Mouse (Mus musculus): ENCODE results near the gene Trim44. TPM values are rescaled to one million over a fixed set of nuclear protein-coding genes. Genes with fewer than 3 reads are reported as not detected.

The Trim44 gene
- polyA plus RNA-seq, 1 experiment: 0.30 TPM

DNA sequence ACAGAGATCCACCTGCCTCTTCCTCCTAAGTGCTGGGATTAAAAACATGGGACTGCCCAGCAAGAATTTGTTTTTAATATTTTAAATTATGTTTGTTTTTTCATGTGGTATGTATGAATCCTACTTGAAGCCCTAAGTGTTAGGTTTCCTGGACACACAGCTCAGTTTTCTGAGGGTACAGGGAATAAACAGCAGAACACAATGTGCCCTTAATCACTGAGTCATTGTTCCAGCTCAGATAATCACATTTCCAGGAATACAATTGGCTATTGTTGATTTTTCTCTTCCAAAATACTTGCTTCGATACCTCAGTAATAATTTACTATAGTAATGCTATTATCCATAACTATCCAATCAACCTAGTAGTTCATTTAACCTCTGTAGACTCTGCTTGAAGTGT, 115.6 kb downstream of the Trim44 start:
- no peaks in the 10 kb centered on the region for H3K4me1 ChIP-seq (ENCODE audit: control insufficient read depth)
- TF ChIP-seq GATA1 (IDR thresholded peaks at IDR 0.05; ENCODE audit: low read length) (no peak), TAL1 (IDR thresholded peaks at IDR 0.05; ENCODE audit: low read length) (no peak)

DNA sequence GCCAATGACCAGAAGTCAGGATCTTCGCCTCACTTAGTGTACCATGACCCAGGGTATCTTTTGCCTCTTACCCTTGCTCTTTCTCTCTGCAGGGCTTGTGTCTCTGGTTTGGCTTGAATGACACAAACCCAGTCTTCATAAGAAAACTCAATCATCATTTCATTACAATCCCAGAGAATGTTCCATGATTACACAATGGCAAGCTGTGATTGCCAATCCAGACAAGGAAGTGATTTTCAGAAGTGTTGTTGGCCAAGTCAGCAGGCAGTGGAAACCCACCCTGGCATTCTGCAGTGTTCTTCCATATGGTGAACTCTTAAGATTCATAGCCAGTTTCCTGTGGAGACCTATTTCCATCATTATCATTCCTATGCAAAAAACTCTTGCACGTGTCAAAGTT, 116.1 kb downstream of the Trim44 start:
- no peaks in the 10 kb centered on the region for H3K27me3 ChIP-seq (ENCODE audit: control insufficient read depth)
- TF ChIP-seq TAL1 (IDR thresholded peaks at IDR 0.05; ENCODE audit: low read length) (no peak), GATA1 (IDR thresholded peaks at IDR 0.05; ENCODE audit: low read length) (no peak)
- no peak overlapping the region for H3K4me3 ChIP-seq (replicated peaks)
- no peaks in the 10 kb centered on the region for H3K9me3 ChIP-seq (ENCODE audit: control insufficient read depth, low read length)
- no peaks in the 10 kb centered on the region for H3K36me3 ChIP-seq (ENCODE audit: control insufficient read depth)
- no peaks in the 10 kb centered on the region for H3K4me1 ChIP-seq (ENCODE audit: control insufficient read depth)

More for the DNA sequence above, 115.6 kb downstream of the Trim44 start:
- no peak overlapping the region for H3K4me3 ChIP-seq (replicated peaks)
- H3K9me3 ChIP-seq (ENCODE audit: control insufficient read depth, low read length): no peaks in the 10 kb centered on the region
- H3K36me3 ChIP-seq (ENCODE audit: control insufficient read depth): no peaks in the 10 kb centered on the region
- H3K27me3 ChIP-seq (ENCODE audit: control insufficient read depth): no peaks in the 10 kb centered on the region

DNA sequence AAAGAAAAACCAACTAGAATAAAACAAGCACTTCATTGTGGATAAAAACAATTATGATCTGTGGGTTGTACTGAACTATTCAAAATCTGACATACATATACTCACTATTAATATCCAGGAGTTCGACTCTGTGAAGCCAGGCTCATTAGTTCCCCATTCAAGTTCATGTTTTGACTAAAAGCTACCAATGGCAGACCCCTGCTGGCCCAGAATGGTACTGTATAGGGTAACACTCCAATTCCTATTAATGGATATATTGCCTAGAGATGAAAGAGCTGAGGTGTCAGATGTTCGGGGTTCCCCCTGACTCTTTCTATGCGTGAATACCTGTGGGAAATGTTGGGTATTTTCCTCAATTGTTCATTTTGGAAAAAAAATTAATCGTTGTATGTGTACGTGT, 117.6 kb downstream of the Trim44 start:
- H3K9me3 ChIP-seq (ENCODE audit: control insufficient read depth, low read length): no peaks in the 10 kb centered on the region
- TF ChIP-seq GATA1 (IDR thresholded peaks at IDR 0.05; ENCODE audit: low read length): no peak
- TF ChIP-seq TAL1 (IDR thresholded peaks at IDR 0.05; ENCODE audit: low read length): no peak
- no peak overlapping the region for H3K4me3 ChIP-seq (replicated peaks)
- no peaks in the 10 kb centered on the region for H3K36me3 ChIP-seq (ENCODE audit: control insufficient read depth)
- no peaks in the 10 kb centered on the region for H3K27me3 ChIP-seq (ENCODE audit: control insufficient read depth)
- H3K4me1 ChIP-seq (ENCODE audit: control insufficient read depth): no peaks in the 10 kb centered on the region

DNA sequence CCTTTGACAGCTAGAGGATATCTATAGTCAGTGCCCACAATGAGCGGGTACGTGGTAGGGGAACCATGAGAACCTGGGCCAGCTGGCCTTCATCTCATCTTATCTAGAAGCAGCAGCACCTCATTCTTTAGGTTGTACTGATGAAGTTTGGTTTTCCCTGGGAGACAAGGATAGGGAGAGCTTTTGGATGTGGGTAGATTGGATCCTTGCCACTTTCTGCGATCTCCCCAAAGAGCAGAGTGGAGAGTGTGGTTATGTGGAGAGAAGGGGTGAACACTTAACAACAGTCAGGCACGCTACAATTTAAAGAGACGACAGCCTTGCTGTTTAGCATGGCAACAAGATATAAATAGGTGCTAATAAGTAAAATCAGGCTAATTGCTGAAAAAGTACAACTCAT, 119.0 kb downstream of the Trim44 start:
- Histone ChIP-seq H3K4me1 (ENCODE audit: control insufficient read depth) (no peaks in the 10 kb centered on the region), H3K27me3 (ENCODE audit: control insufficient read depth) (no peaks in the 10 kb centered on the region), H3K9me3 (ENCODE audit: control insufficient read depth, low read length) (no peaks in the 10 kb centered on the region), H3K4me3 (replicated peaks) (no peak overlapping the region), H3K36me3 (ENCODE audit: control insufficient read depth) (no peaks in the 10 kb centered on the region)
- no peak for TF ChIP-seq GATA1 (IDR thresholded peaks at IDR 0.05; ENCODE audit: low read length)
- no peak for TF ChIP-seq TAL1 (IDR thresholded peaks at IDR 0.05; ENCODE audit: low read length)

DNA sequence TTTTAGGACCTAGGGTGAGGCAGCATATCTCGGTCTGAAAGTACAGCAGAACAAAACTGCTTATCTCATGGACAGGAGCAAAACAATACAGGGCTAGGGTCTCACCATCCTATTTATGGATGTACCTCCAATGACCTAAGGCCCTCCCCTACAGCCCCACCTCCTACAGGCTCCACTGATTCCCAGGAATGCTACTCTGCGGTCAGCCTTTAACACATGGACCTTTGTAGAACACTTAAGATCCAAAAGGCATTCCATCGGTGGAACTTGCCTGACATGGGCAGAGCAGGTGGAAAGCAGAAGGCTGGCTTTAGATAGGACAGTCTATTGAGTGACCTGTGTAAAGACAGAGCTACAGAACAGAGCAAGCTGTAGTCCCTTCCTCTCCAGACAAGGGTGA, 120.3 kb downstream of the Trim44 start:
- no peaks in the 10 kb centered on the region for H3K4me1 ChIP-seq (ENCODE audit: control insufficient read depth)
- no peaks in the 10 kb centered on the region for H3K36me3 ChIP-seq (ENCODE audit: control insufficient read depth)
- H3K27me3 ChIP-seq (ENCODE audit: control insufficient read depth): no peaks in the 10 kb centered on the region
- H3K4me3 ChIP-seq (replicated peaks): no peak overlapping the region
- no peaks in the 10 kb centered on the region for H3K9me3 ChIP-seq (ENCODE audit: control insufficient read depth, low read length)
- no peak for TF ChIP-seq TAL1 (IDR thresholded peaks at IDR 0.05; ENCODE audit: low read length)

DNA sequence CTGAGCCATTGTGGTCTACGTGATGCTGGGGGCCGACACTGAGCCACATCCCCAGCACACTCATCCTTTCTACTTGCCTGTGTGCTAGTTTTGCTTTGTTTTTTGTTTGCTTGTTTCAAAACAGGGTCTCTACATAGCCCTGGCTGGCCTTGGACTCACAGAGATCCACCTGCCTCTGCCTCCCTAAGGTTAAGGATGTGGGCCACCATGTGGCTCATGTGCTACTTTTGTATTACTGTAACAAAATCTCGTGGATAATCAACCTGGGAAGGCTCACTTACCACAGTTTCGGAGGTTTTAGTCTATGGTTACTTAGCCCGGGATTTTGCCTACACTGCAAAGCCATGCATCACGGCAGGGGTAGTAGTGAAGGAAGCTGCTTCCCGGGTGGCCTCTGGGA, 125.5 kb downstream of the Trim44 start:
- Histone ChIP-seq H3K9me3 (ENCODE audit: control insufficient read depth, low read length) (no peaks in the 10 kb centered on the region), H3K4me1 (ENCODE audit: control insufficient read depth) (no peaks in the 10 kb centered on the region), H3K4me3 (replicated peaks) (no peak overlapping the region), H3K27me3 (ENCODE audit: control insufficient read depth) (no peaks in the 10 kb centered on the region), H3K36me3 (ENCODE audit: control insufficient read depth) (no peaks in the 10 kb centered on the region)
- TF ChIP-seq TAL1 (IDR thresholded peaks at IDR 0.05; ENCODE audit: low read length): no peak
- no peak for TF ChIP-seq GATA1 (IDR thresholded peaks at IDR 0.05; ENCODE audit: low read length)

DNA sequence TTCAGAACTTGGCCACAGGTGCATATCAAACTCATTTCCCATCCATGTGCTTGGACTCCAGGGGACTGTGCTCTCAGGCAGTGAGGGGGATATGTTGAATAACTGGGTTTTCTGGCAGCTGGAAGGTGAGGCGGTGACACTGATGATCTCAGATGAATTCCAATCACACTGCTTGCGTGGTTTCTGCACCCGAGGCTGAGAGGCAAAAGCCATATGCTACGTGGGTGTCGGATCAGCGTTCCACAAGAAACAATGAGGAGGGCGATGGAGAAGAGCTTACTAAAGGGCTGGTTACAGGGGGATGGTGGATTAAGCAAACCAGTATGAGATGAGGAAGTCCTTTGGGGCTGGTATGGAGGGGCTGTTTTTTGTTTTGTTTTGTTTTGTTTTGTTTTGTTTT, 127.8 kb downstream of the Trim44 start:
- H3K9me3 ChIP-seq (ENCODE audit: control insufficient read depth, low read length): no peaks in the 10 kb centered on the region
- no peak overlapping the region for H3K4me3 ChIP-seq (replicated peaks)
- H3K36me3 ChIP-seq (ENCODE audit: control insufficient read depth): no peaks in the 10 kb centered on the region
- H3K4me1 ChIP-seq (ENCODE audit: control insufficient read depth): no peaks in the 10 kb centered on the region
- TF ChIP-seq TAL1 (IDR thresholded peaks at IDR 0.05; ENCODE audit: low read length) (no peak), GATA1 (IDR thresholded peaks at IDR 0.05; ENCODE audit: low read length) (no peak)
- H3K27me3 ChIP-seq (ENCODE audit: control insufficient read depth): no peaks in the 10 kb centered on the region

DNA sequence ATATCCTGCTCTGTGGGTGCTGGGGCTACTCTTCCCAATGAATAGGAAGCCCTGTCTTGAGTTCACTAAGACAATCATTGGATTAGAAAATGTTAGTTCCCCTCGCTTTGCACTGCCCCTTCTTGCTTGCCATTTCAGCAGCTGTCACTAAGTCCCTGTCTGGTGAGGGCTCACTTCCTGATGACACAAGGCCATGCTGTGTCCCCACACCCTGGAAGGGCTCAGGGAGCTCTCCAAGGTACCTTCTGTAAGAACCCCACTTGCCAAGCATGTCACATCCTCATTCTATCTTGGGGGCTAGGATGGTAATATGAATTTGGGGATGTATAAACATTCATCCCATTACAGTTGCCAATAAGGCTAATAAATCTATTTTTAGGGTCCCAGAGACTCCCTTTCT, 129.7 kb downstream of the Trim44 start:
- Histone ChIP-seq H3K4me1 (ENCODE audit: control insufficient read depth) (no peaks in the 10 kb centered on the region), H3K36me3 (ENCODE audit: control insufficient read depth) (no peaks in the 10 kb centered on the region), H3K4me3 (replicated peaks) (no peak overlapping the region), H3K27me3 (ENCODE audit: control insufficient read depth) (no peaks in the 10 kb centered on the region), H3K9me3 (ENCODE audit: control insufficient read depth, low read length) (no peaks in the 10 kb centered on the region)
- TF ChIP-seq GATA1 (IDR thresholded peaks at IDR 0.05; ENCODE audit: low read length): no peak
- no peak for TF ChIP-seq TAL1 (IDR thresholded peaks at IDR 0.05; ENCODE audit: low read length)

DNA sequence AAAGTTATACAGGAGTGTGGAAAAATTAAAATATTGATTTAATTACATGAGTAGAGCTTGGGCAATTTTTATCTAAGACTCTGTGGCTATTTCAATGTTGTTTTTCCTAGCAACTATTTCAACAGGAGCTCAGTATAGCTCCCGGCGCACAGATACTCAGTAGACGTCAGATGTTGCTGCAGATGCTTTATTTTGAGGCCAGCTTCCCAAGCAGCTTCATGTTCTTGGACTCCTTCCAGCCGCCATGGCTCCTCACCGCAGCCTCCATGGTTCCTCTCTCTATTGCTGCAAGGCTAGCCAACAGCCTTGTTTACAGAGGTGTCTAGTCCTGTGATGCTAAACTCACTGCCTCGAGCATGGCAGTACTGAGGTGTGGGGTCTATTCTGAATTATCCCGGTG, 134.3 kb downstream of the Trim44 start:
- no peak overlapping the region for H3K4me3 ChIP-seq (replicated peaks)
- no peaks in the 10 kb centered on the region for H3K27me3 ChIP-seq (ENCODE audit: control insufficient read depth)
- H3K36me3 ChIP-seq (ENCODE audit: control insufficient read depth): no peaks in the 10 kb centered on the region
- no peaks in the 10 kb centered on the region for H3K9me3 ChIP-seq (ENCODE audit: control insufficient read depth, low read length)
- TF ChIP-seq GATA1 (IDR thresholded peaks at IDR 0.05; ENCODE audit: low read length): no peak
- no peak for TF ChIP-seq TAL1 (IDR thresholded peaks at IDR 0.05; ENCODE audit: low read length)
- H3K4me1 ChIP-seq (ENCODE audit: control insufficient read depth): no peaks in the 10 kb centered on the region

DNA sequence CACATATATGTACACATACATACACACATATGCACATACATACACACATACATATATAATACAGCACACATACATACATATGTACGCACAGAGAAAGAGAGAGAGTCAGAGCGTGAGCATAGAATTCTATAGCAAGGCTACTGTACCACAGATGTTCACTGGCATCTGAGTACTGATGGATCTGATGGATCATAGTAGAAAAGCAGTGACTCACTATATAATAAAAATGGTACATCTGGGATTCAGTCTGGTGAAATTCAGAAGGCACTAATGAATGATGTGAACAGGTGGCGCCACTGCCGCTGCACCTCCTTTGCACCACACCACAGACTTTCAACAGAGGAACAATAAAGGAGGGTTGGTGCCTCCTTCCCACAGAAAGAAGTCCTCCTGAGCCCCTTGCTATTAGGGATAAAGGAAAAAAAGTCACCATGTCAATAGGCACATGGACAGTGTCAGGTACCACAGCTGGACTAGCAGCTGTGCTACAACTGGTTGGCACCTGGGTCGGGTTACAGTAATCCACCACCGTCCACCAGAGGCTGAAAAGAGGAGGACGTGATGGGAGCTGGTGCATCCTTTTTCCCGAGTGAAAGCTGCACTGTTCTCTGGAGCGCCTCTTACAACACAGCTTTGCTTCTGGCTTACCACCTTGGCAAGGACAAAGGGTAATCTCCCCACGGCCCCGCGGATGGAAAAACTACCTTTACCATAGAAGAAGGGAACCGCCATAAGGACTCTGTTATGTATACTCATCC, 139.9 kb downstream of the Trim44 start:
- Histone ChIP-seq H3K9me3 (ENCODE audit: control insufficient read depth, low read length) (no peaks in the 10 kb centered on the region), H3K27me3 (ENCODE audit: control insufficient read depth) (no peaks in the 10 kb centered on the region), H3K36me3 (ENCODE audit: control insufficient read depth) (no peaks in the 10 kb centered on the region), H3K4me1 (ENCODE audit: control insufficient read depth) (no peaks in the 10 kb centered on the region), H3K4me3 (replicated peaks) (no peak overlapping the region)
- TF ChIP-seq TAL1 (IDR thresholded peaks at IDR 0.05; ENCODE audit: low read length) (no peak), GATA1 (IDR thresholded peaks at IDR 0.05; ENCODE audit: low read length) (no peak)

All from erythroblast, embryonic 14.5 days (primary cell).